Mouse (Mus musculus) thymus, postnatal 10 days (tissue): ENCODE measurements around the gene Rps10.

Experiments
- DNase-seq, 2 experiments: peaks; one replicate each; pipeline ENCODE4 v3.0.0; 2021; ENCODE audit warnings: low spot score in 2 of 2

Rps10 gene

GRCm38 (mm10) chr17:27611994-27612393, 24.5 kb downstream of the Rps10 start:
- no peak for DNase-seq

DNA sequence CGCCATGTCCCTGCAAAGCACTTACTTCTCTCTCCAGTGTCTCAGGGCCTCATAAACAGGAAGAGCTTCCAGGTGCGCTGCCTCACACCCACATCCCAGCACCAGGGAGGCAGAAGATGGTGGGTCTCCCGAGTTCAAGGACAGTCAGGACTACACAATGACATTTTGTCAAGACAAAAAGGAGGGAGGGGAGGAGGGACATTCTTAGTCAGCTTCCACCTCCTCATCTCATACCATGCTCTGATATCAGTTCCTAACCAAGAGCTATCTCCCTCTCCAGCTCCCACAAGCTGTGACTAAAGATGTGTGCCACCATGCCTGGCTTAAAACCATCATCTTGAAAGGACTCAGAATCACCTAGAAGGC, 25.0 kb downstream of the Rps10 start:
- no peak for DNase-seq

- DNase-seq, result no peak
Measured at GRCm38 (mm10) chr17:27610679-27611518, 25.6 kb downstream of the Rps10 start.

- no peak for DNase-seq
Measured at GRCm38 (mm10) chr17:27609576-27609975, 26.9 kb downstream of the Rps10 start.

DNA sequence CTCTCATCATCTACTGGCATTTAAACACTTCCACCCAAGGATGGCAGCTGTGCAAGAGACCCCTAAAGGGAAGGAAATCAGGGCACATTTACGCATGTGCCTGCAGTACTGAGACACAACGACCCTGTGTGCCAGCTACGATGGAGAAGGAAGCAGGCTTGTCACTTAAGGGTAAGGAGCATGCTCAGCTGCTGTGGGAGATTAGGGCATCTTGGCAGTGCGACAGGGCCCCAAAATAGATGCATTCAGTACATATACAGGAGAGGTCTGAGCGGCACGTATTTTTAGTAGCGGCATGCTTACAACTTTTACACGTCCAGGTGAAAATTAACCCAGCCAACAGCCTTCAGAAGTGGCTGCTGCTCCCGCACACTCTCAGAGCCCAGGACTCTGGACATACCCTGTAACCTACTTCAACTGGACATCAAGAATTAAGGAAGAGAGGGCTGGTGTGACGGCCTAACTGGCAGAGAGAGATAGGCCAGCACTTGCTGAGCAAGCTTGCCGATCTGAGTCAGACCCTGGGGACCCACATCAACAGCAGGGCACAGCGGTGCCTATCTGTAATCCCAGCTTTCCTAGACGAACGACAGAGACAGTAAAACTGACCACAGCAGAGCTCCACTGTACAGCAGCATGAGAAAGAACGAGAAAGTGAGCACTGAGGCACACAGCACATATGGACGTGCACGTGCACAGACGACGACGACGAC, 32.8 kb downstream of the Rps10 start:
- no peak for DNase-seq

- no peak for DNase-seq
Measured at GRCm38 (mm10) chr17:27603036-27603435, 33.4 kb downstream of the Rps10 start.

GRCm38 (mm10) chr17:27600869-27601268, 35.6 kb downstream of the Rps10 start:
- no peak for DNase-seq

GRCm38 (mm10) chr17:27600286-27600685, 36.2 kb downstream of the Rps10 start:
- no peak for DNase-seq

DNA sequence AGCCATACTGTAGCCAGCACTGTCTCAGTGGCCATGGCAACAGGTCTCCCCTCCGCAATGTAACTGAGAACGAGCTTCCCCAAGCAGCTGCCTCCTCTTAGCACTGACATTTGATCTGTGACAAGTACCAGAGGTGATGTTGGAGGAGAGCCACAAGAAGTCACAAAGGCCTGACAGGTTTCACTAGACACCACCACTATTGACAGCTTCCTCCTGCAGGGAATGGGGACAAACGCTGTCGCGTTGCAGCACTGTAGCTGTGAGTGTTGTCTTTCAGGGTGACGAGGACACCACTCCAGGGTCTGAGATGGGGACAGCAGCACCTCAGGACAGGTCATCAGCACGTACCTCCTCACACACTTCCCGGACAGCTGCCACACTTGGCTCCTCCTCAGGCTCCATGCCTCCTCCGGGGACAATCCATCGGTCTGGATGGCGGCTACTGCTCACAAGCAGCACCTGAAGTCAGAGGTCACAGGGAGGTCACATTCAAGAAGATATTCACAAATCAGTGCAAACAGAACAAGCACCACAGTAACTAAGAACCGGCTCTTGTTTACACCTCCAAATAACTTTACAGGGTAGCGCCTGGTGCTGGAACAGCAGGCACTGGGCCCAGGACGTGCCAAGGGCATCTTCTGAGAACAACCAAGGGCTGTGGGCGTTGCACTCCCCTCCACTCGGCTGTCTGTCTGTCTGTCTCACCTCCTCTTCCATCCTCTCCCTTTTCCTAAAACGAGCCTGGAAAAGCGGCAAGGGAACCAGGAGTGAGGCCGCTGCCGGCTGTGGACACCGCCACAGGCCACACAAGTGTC, 39.9 kb downstream of the Rps10 start:
- DNase-seq, result no peak

DNA sequence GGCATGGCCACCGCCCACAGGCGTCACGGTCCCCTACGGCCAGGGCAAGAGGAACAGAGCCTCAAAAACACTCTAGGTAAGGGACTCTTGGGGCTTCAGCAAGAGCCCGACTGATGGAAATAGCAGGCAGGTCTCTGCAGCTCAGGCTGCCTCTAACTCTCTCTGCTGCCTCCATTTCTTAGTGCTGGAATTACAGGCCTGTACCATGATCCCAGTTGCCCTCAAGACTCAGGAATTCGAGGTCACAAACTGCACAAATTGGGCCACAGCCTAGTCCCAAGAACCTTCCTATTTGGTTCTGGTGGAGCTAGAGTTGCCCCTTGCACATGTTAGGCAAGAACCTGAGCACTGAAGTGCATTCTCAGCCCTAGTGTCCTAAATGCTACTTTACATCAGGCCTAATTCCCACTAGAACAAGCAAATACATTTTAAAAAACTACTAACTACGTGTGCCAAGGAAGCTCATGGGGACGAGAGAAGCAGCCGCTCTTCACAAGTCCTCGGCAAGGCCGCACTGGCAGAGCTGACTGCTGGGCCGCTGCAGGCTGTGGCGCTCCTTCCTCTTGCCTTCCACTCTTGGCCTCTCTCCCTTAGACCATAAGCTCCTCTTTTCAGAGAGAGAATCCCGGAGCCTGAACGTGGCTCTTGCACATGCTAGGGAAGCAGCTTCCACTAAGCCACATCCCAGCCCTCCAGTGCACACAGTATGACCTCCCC, 40.7 kb downstream of the Rps10 start:
- DNase-seq, result no peak

DNA sequence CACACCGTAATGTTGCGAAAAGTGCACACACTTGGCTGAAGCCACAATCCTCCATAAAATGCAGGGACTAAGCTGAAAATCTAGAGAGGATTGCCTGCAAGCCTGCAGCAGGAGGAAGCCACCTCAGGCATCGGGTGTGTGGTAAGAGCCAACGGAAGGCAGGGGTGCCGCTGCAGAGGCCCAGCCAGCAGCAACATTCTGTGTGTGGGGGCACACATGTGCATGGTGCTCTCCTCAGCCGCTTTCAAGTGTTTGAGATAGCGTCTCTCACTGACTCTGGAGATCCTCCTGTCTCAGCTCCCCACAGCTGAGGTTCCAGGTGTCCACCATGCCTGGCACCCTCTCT, 43.9 kb downstream of the Rps10 start:
- no peak for DNase-seq

GRCm38 (mm10) chr17:27591826-27592564, 44.5 kb downstream of the Rps10 start:
- no peak for DNase-seq

- DNase-seq, result no peak
Measured at GRCm38 (mm10) chr17:27588231-27588630, 48.2 kb downstream of the Rps10 start.

DNA sequence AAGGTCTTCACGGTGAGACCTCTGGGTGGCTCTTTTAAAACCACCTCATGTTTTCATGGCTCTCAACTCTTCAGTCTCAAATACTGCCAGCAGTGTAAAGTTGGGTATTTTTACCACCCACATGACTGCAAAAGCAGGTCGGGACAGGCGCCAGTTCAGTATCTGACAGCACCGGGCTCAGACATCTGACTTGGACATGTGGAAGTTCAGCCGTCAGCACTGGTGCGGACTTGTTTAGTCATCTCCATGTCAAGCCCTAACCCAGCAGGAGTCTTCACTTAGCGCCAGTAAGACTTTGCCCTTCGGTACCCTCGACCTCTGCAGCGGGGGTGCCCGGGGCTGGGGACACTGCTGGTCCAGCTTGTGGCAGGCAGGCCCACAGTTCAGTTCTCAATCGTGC, 49.2 kb downstream of the Rps10 start:
- no peak for DNase-seq

DNA sequence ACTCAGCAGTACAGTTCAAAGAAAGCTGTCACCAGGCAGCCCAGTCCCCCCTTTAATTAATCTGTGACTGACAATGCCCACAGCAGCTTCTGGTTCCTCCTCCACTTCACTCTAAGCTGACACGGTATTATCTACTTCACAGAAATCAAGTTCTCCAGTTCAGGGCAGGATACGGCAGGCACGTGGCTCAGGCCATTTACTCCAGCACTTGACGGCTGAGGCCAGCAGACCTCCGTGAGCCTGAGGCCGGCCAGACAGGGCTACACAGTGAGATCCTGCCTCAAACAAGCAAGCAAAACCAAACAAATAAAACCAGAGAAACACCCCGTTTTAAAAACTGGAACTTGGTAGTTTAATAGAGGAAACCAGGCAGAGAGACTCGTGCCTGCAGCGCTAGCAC, 49.8 kb downstream of the Rps10 start:
- no peak for DNase-seq

DNA sequence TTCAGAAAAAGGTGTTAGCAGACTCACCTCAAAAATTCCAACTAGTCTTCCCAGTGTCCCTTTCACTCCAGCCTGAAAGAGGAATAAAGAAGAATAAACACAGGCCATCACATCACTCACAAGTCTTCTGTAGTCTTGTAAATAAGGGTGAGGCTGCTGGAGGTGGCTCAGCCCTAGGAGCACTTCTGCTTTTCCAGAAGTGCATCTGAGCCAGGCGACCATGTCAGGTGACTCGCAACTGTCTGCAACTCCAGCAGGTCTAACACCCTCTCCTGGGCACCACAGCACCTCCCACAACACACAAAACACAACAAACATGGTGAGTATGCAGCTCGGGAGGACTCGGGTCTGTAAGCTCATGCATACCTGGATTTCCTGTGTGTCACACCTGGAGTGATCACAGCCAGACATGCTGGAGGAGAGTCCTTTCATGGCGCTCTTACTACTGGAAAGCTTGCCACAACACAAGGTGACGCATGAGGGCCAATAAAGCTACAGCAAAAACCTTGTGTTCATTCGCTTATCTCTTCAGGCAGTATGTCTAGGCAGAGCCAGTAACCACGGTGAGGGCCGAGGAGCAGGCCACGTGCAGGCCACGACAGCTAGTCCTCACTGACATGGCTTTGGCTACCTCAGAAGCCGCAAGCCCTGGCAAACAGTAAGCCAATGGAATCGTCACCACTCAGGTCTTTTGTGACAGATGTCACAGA, 53.1 kb downstream of the Rps10 start:
- no peak for DNase-seq
